11 mouse cellular contexts compared by ENCODE assay signal in genomic region chrX:167329098-167329497, GRCm38 (mm10). TPM values are rescaled to one million over a fixed set of nuclear protein-coding genes. Genes with fewer than 3 reads are reported as not detected.
A peak's percentile ranks its signal among the peaks of the same experiment; 100 is the strongest.
DNase-seq lines count a peak whose midpoint lies in the region; ATAC-seq and TF ChIP-seq lines count a peak whose summit lies in the region.
"Had no signal": no experiment of that assay in that cellular context is flagged by ENCODE, and none has a peak within 500 bp of the region (broad histone marks: within the 10 kb centered on the region; RNA-seq: fewer than 3 reads in every experiment).

No protein-coding gene starts in this region.

- ATAC-seq in frontal cortex, adult (ENCODE audit: low TSS enrichment) = peak; percentile 24; the same call in 1 of the 2 replicates
- no peak for ATAC-seq in erythroblast, adult 5-6 weeks (replicated peaks; ENCODE audit: low FRiP score, poor library complexity, severe bottlenecking)

- WGBS in cerebellum, adult 2 months = 11% methylated on average over 1 of the region's 1 CpGs

- intact Hi-C loops in left cerebral cortex, postnatal 10 days (cut with DNase I) = no loop called here

- no peak overlapping the region for H3K27ac ChIP-seq in cerebellum, adult 2 months (ENCODE audit: insufficient read depth, low read length)
- H3K27ac ChIP-seq: hindbrain, embryonic 12.5 days; limb, embryonic 12.5 days had no signal

- no peaks in the 10 kb centered on the region for H3K4me1 ChIP-seq in cerebellum, adult 2 months (ENCODE audit: control insufficient read depth, insufficient read depth, low read length)
- H3K4me1 ChIP-seq: hindbrain, embryonic 12.5 days; limb, embryonic 12.5 days had no signal

- no peak for TF ChIP-seq CTCF in cerebellum, adult 2 months (IDR thresholded peaks at IDR 0.05; ENCODE audit: borderline replicate concordance, insufficient read depth, low read depth, low read length)

- H3K27me3 ChIP-seq in cerebellum, adult 2 months (ENCODE audit: control insufficient read depth, insufficient read depth, low read length) = no peaks in the 10 kb centered on the region

- TF ChIP-seq POLR2A in cerebellum, adult 2 months (IDR thresholded peaks at IDR 0.05; ENCODE audit: borderline replicate concordance, insufficient read depth, low read length) = no peak

- DNase-seq in cerebellum, postnatal 14 days = peak; percentile 8 to 20
- DNase-seq in cerebellum, adult 2 months = no peak
- DNase-seq in left cerebral cortex, postnatal 10 days (ENCODE audit: extremely low spot score in 1 of 2, low spot score in 2 of 2) = peak; percentile 12 to 58
- no peak for DNase-seq in left cerebral cortex, adult 11 months (ENCODE audit: low spot score)
- DNase-seq in layer of hippocampus, postnatal 36 days = peak; percentile 8 to 18
- DNase-seq in spleen, postnatal 4 days (ENCODE audit: low spot score in 2 of 2) = no peak
- DNase-seq: cerebellum, adult 8-10 months had no signal

- H3K4me3 ChIP-seq in cerebellum, adult 2 months (replicated peaks; ENCODE audit: insufficient read depth, low read depth, low read length) = no peak overlapping the region
- H3K4me3 ChIP-seq: hindbrain, embryonic 12.5 days; limb, embryonic 12.5 days had no signal

RNA-seq across cellular contexts. Expression of gene Tlr7, which starts 1.3 kb away (rescaled TPM):
- 0.29 and 0.34 TPM in 2 replicates for polyA plus RNA-seq in cerebellum, adult 2 months (2012; rRNA removed)
- 1 to 10 TPM; 2.5 to 3.3 TPM for total RNA-seq in left cerebral cortex, postnatal 10 days (2021)
- 1 to 10 TPM; 3.1 to 4.4 TPM for total RNA-seq in layer of hippocampus, postnatal 36 days (2021)
- 11.1 and 36.7 TPM in 2 replicates for total RNA-seq in erythroblast, adult 5-6 weeks (2015; ENCODE audit: low replicate concordance)
- total RNA-seq in erythroblast, adult 5-6 weeks (2017; ENCODE audit: low replicate concordance) = 3.5 and 16.2 TPM in 2 replicates

RNA-seq across cellular contexts. Expression of gene Prps2, which starts 53.5 kb away (rescaled TPM):
- 11.2 and 11.4 TPM in 2 replicates for polyA plus RNA-seq in cerebellum, adult 2 months (2012; rRNA removed)
- total RNA-seq in left cerebral cortex, postnatal 10 days (2021) = 10 to 100 TPM; 23.7 to 26.1 TPM
- 10 to 100 TPM; 20.7 to 23.7 TPM for total RNA-seq in layer of hippocampus, postnatal 36 days (2021)
- total RNA-seq in erythroblast, adult 5-6 weeks (2015; ENCODE audit: low replicate concordance) = 8.8 and 11.7 TPM in 2 replicates
- total RNA-seq in erythroblast, adult 5-6 weeks (2017; ENCODE audit: low replicate concordance) = 2.9 and 9.7 TPM in 2 replicates

Comparison
In these comparisons a context has a peak if more than half of its experiments do, and no peak if none do; other contexts are left out.
1. DNase-seq: peak in cerebellum, postnatal 14 days (2 of 2), left cerebral cortex, postnatal 10 days (2 of 2) and layer of hippocampus, postnatal 36 days (2 of 2); none in cerebellum, adult 2 months (0 of 2), left cerebral cortex, adult 11 months (single experiment) and spleen, postnatal 4 days (0 of 2).